Mouse (Mus musculus) urinary bladder, postnatal 14 days (tissue): ENCODE measurements around the gene Fbxo42.

Experiments used
- DNase-seq: peaks from one replicate; pipeline ENCODE4 v3.0.0; 2021; ENCODE audit warnings: low spot score

The Fbxo42 gene

DNA sequence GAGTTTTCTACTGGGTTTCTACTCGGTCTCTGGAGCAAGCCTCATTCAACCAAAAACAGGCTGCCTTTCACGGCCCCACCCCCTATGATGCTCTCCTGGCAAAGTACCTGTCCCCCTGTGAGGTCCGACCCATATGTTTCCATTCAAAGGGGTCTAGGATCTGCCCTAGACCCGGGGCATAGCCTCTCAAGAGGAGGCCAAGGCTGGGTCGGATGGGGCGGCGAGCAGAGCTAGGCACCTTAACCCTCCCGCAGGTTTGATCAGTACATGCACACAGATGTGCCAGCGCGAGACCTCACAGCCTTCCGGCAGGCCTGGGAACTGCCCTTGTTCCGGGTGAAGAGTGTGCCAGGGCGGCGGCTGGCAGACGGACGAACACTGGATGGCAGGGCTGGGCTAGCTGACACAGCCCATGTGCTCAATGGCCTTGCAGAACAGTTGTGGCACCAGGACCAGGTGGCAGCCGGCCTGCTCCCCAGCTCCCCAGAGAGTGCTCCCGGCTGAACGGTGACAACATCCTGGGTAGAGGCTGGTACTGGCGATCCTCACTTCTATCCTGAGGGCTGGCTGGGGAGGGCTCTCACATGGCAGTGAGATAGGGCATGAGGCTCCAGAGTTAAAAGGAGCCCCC lies 72.0 kb downstream of the Fbxo42 start:
- DNase-seq: no peak

DNA sequence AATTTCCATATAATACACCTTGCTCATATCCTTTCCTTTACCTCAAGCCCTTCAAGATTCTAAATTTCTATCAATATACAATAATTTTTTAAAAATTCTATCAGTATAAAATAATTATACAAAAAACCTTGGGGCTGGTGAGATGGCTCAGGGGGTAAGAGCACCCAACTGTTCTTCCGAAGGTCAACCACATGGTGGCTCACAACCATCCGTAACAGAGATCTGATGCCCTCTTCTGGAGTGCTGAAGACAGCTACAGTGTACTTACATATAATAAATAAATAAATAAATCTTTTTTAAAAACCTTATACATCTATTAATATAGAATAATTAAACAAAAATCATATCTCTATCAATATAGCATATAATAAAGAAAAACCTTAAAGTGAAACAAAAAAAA lies 74.1 kb downstream of the Fbxo42 start:
- no peak for DNase-seq

DNA sequence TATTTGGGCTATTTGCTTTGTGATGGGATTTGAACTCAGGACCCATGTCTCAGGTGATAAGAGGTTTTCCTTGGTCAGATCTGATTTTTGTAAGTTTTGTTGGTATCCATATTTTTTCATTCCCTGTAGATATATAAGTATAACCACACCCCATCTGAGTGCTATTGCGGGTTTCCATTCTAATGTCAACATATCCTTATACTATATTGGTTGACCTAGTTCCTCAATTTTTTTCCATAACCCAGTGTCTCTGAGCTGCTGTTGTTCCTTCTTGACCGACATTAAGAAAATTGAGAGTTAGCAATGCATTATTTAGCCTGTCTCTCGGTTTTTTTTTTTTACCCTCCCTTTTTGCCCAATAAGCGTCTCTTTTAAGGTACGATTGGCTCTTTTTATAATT lies 75.0 kb downstream of the Fbxo42 start:
- no peak for DNase-seq

DNA sequence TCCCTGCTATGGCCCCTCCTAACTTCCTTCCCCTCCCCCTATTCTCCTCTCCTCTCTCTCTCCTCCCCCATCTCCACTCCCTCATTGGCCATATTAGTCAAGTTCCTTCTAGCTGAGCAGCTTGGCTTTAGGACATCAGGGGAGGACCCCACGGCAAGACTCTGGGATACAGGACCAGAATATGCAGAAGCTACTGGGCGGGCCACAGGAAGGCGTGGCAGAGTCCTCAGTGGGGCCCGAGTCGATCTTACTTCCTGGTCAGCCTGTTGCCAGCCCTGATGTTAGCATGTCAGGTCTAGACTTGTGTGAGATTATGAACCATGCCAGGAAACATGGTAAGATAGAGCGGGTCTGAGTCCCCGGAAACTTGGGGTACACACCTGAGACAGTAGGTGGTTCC lies 81.0 kb downstream of the Fbxo42 start:
- DNase-seq: no peak

DNA sequence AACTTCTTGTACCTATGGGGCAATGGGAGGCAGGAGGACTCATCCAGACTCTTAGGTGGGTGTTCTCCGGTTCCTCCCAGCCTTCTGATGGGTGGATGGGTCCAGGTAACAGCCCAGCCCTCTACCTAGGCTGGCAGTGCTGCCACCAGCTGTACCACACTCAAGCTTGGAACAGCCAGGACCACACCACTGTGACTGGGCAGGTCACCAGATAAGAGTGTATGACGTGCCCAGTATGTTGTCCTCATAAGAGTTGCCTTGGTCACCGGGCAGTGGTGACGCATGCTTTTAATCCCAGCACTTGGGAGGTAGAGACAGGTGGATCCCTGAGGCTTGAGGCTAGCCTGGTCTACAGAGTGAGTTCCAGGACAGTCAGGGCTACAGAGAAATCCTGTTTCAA lies 85.5 kb downstream of the Fbxo42 start:
- DNase-seq: no peak

DNA sequence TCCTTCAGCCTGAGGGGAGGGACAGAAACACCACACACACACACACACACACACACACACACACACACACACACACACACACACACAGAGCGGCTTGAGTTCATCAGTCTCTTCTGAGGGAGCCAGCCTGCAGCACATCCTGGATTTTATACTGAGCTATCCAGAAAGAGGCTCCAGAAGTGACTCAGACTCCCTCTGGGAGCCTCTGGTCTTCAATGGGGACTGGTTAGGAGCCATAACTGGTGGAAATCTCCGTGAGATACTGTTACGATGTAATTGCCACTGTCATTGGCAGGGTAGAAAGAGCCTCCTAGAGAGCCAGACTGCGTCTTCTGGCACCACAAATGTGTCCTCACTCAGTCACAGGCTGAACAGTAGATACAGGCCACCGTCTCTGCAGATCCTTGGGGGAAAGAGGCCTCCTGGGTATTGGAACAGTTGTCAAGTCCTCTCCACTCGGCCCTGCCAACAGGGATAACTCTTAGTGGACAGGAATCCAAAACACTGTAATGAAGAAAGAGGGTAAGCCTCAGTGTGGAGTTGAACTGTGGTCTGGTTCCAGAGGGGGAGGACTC lies 87.9 kb downstream of the Fbxo42 start:
- DNase-seq: no peak

DNA sequence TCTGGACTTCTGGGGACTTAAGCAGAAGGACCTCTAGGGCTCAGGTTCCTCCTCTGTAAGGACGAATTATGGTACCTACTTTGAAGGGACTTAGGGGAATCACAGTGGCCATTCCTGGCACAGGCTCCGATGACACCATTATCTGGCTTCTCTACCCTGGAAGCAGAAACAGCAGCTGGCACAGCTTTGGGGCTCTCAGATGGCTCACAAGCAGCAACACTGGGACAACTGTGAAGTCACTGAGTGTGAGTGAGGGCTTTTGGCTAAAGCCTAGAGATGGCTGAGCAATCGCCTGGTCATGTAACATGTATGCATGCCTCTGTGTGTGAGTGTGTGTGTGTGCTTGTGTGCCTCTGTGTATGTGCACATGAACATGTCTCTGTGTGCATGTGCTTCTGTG lies 89.1 kb downstream of the Fbxo42 start:
- DNase-seq: no peak

DNA sequence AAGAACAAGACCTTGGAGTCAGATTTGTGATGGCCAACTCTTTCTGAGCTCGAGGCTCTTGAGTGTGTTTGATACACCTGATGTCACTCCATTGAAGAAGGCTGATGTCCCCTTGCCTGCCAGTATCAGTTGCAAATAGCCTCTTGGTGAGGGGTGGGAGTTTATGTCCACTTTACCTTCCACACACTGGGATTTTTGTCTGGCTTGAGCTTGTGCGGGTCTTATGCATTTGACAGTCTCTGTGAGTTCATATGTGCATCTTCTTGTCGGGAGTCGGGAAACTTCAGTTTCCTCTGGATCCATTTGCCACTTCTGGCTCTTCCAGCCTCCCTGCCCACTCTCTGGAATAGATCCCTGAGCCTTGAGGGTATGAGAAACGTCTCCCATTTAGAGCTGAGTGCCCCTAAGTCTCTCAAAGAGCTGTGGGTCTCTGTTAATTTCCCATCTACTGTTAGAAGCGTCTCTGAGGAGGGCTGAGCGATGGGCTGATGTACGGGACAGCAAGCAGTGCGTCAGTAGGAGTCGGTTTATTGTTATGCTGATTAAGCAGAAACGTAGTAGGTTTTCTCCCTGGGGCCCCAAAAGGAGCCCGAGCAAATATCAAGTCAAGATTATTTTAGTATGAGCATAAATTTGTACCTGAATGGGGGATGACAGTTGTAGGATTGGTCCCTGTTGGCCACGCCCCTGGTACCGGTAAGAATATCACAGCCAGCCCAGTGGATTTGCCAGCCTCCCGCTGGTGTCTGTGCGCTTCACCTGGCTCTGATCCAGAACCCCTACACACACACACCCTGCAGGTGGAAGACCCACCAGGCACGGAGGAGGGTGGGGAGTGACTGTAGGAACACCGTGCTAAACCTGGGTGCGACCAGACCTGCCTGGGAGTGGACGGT lies 91.0 kb downstream of the Fbxo42 start:
- no peak for DNase-seq

DNA sequence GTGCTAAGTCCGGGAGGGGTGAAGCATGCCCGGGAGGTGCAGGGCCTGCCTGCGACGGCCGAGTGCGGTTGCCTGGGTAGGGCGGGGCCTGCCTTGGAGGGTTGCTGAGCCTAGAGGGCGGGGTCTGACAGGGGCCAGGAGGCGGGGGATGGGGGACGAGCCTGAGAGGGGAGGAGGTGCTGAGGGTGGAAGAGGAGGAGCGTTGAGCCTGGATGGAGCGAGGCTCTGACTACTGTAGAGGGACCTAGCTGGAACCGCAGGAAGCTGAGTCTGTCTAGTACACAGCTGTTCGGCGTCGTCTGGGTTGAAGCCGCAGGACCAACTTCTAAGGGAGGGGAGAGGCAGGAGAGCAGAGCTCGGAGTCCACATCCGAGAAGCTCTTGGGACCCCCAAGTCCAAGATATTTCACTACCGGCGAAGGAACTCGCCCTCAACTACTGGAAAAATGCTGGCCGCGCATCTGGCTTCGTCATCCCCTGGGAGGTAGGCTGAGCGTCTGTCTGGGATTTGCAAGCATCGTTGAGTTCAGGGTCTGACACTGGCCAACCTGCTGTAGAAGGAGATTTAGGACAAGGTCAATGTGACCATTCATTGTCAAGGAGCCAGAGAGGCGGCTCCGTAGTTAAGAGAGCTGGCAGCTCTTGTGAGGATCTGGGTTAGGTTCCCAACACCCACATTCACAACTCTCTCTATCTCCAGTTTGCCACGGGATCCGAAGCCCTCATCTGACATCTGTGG lies 91.8 kb downstream of the Fbxo42 start, which contains the start of gene Arhgef19:
Arhgef19 (plus strand) TSS at position 112 of the 738 bp plus-strand sequence.
- DNase-seq: peak; percentile 96

DNA sequence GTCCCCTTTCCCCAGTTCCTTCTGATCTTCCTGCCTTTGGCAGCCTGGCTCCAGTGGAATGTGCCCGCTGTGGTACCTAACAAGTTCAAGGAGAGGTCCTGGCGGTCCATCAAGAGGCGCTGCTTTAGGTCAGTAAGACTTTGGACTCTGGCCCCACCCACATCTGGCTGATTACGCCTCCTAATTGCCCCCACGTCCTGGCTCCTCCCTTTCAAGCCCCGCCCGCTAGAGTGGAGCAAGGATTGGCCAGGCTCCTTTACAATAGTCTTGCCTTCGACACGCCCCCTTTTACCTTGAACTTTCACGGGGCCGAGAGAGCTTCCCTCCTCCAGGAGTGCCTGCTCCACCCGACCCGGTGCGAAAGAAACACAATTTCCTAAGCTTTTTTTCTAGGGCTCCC lies 92.9 kb downstream of the Fbxo42 start:
- peak; percentile 80 for DNase-seq

DNA sequence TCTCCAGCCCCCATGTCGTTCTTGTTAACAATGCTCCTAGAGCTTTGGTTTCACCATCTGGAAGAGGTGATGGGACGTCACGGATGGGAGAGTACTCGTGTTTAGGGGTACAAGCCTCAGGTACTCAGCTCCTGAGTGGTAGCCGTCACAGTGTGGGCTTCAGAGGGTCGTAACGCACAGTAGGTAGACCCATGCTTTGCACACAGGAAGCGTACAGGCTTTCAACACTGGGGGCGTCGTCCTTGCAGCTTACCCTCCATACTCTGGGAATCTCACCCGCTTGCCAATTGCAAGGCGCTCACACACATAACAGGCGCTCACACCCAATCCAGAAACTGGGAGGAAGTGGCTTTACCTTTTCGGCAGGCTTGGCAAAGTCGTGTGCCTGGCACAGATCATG lies 94.1 kb downstream of the Fbxo42 start:
- no peak for DNase-seq

DNA sequence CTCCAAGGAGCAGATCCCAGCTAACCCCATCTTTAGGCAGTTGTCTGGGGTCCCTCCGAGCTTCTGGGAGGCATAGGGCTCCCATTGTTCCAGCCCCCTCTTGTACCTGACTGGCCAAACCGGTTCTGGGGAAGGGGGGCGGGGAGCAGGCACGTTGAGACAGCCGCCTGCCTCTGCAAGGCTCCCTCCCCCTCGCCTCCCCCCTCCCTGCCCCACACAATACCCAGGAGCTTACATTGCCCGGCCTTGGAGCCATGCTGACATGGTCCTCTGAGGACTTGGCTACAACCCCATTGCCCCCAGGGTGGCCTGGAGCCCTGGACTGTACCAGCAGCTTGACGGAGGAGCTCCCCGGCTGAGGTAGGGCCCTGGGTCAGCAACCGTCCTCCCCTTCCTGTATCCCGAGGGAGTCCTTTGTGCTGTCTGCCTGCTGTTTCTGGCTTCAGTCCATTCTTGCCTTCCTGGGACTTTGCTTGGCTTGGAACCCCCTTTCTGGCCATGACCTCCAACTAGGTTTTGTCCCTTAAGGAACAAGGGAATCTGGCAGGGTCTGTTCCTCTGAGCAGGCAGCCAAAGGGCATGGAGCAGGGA lies 95.0 kb downstream of the Fbxo42 start:
- DNase-seq: peak; percentile 74

DNA sequence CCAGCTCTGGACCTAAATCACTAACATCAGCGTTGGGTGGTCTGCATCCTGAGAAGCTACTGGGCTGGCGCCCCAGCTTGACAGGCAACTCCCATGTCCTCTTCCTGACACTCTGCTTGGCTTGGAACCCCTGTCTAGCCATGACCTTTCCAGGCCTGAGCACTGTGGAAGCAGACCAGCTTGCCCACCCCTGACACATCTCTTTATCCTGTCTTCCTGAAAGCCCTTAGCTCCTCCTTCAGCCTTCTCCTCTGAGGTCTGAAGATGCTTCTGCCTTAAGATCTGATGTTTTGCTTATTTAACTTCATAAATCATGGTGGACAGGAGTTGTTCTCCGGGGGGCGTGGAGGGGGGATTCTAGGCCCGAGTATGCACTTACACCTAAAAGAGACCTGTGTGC lies 95.9 kb downstream of the Fbxo42 start:
- DNase-seq: no peak

DNA sequence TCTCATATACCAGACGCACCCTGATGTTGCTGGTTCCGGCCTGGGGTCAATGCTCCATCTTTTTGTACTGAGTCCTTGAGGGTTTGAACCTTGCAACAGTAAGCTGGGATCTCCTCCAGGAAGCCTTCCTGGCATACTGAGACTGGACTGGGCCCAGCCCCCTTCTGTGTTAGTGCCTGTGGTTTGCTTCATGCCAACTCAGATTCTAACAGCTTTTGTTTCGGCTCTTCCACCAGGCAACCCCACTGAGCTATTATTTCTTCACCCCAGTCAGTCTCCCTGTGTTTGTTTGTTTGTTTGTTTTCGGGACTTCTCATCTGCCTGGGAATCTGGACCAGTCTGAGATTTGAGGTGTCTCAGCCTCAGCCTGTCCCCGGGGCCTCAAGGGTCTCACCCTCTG lies 96.7 kb downstream of the Fbxo42 start:
- DNase-seq: no peak

DNA sequence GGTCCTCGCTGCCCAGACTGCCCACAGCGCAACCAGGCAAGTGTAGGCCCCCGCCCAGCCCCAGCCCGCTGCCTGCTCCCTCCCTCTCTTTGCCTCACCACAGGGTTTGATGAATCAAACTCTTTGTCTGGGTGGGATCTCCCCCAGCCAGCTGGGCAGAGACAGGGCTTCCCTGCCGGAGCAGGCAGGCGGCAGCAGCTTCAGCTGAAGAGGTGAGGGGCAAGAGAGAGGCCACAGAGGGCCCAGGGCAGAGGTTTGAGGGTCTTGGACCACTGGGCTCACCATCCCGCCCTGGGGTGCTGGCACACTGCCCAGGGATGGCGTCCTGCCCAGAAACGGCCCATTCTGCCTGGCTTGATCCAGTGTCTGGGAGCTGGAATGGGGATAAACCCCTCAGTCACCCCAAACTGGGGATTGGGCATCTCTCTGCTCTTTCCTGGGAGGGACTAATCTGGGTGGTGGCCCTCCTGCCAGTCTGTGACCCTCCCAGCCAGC lies 97.3 kb downstream of the Fbxo42 start:
- DNase-seq: peak; percentile 71

DNA sequence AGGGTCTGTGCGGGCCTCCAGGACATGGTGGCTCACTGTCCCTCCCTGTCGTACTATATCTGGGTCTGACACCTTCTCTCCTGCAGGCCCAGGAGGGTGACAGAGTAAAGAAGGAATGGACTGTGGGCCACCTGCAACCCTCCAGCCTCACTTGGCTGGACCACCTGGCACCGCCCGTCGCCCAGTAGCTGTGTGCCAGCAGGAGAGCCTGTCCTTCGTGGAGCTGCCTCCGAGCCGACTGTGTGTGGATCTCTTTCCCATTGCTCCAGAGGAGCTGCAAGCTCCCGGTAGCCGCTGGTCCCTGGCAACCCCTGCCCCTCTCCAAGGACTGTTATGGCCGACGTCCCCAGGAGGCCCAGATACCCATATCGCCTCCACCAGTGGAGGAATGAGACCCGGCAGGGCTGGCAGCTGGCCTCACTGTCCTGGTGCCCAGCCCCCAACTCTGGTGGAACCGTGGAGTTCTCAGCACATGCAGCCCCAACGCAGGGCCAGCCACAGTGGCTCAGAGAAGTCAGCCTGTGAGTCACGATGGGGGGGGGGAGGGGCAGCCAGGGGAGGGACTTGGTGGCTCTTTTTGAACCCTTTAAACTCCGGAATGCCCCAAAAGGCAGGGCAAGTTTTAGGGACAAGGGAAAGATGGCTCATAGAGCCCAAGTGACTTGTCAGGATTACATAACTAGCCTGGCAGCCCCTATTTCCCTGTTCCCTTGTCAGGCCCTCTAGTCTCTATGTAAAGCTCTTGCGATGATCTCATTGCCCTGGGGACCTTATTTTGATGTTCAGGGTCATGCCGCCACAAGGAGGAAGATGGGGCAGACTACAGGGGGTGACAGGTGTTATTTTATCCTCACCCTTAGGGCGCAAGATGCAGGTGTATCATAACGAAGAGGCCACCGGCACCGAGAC lies 98.6 kb downstream of the Fbxo42 start:
- DNase-seq: peak; percentile 44

DNA sequence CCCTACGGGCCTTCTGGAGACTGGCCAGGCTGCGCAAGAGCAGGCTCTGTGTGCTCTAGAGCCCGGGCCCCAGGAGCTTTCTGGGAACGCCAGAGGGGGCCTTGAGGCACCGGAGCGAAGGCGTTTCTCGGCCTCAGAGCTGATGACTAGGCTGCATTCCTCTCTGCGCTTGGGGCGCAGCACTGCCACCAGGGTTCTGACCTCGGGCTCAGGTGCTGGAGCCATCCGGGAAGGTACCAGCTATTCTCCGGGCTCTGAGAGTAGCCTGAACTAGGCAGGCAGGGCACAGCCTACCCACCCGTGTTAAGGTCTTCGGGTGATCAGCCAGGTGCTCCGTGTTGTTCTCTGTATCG lies 99.3 kb downstream of the Fbxo42 start:
- no peak for DNase-seq

DNA sequence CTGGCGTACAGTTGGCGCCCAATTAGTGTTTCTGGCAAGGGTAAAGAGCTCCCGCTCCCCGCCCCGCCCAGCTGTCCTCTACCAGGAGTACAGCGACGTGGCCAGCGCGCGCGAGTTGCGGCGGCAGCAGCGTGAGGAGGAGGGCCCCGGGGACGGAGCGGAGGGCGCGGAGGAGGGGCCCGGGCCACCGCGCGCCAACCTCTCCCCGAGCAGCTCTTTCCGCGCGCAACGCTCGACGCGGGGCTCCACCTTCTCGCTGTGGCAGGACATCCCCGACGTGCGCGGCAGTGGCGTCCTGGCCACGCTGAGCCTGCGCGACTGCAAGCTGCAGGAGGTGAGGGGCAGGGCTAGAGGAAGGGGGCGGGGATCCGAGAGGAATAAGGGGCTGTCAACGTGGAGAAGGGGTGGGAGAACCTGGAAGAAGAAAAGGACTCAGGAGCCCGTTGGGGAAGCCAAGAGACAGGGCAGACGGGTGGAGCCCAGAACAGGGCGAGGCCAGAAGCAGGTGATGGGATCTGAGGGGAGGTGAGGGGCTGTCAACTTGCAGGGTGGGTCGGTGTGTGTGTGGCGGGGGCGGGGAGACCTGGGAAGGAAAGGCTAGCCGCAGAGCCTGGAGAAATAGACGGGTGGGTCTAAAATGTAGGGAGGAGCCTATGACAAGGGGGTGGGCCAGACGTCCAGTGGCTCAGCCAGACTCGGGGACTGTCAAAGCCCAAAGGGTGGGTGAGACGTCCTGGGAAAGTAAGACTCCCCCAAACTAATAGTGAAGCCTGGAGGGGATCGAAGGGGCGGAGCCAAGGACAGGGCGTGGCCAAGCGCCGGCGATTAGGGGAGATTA lies 100.3 kb downstream of the Fbxo42 start:
- DNase-seq: peak; percentile 62

DNA sequence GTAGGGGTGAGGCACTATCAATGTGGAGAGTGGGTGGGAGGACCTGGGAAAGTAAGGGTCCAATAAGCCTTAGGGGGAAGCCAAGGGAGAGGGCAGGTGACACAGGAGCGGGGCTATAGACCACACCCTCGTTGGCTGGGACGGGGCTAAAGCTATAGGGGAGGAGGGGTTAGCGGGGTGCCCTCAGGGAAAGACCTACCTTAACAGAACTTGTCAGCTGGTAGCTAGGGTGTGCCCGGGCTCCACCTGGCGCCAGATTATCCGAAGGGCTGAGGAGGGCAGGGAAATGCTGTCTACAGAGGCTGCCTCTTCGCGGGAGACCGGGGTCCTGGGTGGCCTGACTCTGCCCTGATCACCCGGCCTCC lies 100.9 kb downstream of the Fbxo42 start:
- DNase-seq: no peak

DNA sequence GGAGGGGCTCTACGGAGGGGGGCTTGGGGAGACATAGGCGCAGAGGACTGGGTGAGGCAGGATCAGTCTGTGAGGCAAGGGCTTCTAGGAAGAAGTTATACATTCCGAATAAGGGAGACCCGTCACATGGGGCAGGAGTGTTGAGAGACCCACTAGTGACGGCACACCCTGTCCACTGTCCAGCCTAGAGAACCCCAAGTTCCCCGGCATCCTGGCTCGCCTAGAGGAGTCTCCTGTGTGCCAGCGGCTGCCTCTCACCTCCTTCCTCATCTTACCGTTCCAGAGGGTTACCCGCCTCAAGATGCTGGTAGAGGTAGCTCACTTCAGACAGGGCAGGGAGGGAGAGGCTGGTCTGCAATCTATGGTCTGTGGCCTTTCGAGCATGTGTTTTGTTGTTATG lies 101.7 kb downstream of the Fbxo42 start:
- DNase-seq: no peak
